Mouse (Mus musculus) lung, adult 2 months (tissue): ENCODE data around the gene Fam126a.

Experiments
- CTCF ChIP-seq: fragments of 200-500 bp; IDR thresholded peaks from 2 replicates; pipeline ENCODE4 v1.5.1; 2011; ENCODE audit warnings: mild to moderate bottlenecking, low read length, control low read depth; ENCODE audit not compliant: insufficient read depth
- POLR2A ChIP-seq: fragments of 200-500 bp; IDR thresholded peaks from 2 replicates; pipeline ENCODE4 v1.6.1; 2011; ENCODE audit warnings: low read depth, mild to moderate bottlenecking, control low read depth, low read length, borderline replicate concordance; ENCODE audit errors: extremely low read depth

DNA sequence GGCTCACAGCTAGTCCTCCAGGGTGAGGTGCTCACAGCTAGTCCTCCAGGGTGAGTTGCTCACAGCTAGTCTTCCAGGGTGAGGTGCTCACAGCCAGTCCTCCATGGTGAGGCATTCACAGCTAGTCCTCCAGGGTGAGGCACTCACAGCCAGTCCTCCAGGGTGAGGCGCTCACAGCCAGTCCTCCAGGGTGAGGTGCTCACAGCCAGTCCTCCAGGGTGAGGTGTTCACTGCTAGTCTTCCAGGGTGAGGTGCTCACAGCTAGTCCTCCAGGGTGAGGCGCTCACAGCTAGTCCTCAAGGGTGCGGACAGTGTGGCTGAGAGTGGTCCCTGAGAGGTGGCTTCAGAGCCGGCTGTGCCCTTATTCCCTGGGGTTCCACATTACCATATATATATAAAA is 141.0 kb downstream of the Fam126a start:
- TF ChIP-seq CTCF (no peak), POLR2A (no peak)
